Mouse (Mus musculus) embryonic facial prominence, embryonic 14.5 days (tissue): Measurements from ENCODE around the gene Aars2. TPM values are rescaled to one million over a fixed set of nuclear protein-coding genes. Genes with fewer than 3 reads are reported as not detected.
A peak's percentile ranks its signal among the peaks of the same experiment; 100 is the strongest.

Source experiments
- ATAC-seq: fragments of 200-750 bp; cut with Nextera tagmentation; 2 replicates; pipeline ENCODE4 v1.8.0; 2017; ENCODE audit warnings: low read depth, moderate number of reproducible peaks, moderate TSS enrichment
- DNase-seq: peaks from one replicate; pipeline ENCODE4 v3.0.0-alpha.2; 2015; ENCODE audit warnings: low spot score
- H3K27ac ChIP-seq: fragments of 300-500 bp; sonication (generic); replicated peaks from 2 replicates; pipeline ENCODE4 v1.5.1; 2014; ENCODE audit warnings: low read depth, mild to moderate bottlenecking, low read length, moderate library complexity
- H3K27me3 ChIP-seq: fragments of 300-500 bp; sonication (generic); replicated peaks from 2 replicates; pipeline ENCODE4 v1.6.1; 2014; ENCODE audit warnings: low read length; ENCODE audit not compliant: control insufficient read depth, insufficient read depth
- H3K36me3 ChIP-seq: fragments of 300-500 bp; sonication (generic); 2 replicates; pipeline ENCODE4 v1.6.1; 2014; ENCODE audit warnings: low read length, mixed read lengths; ENCODE audit not compliant: control insufficient read depth, insufficient read depth
- H3K4me1 ChIP-seq: fragments of 300-500 bp; sonication (generic); 2 replicates; pipeline ENCODE4 v1.6.1; 2014; ENCODE audit warnings: antibody characterized with exemption, low read length; ENCODE audit not compliant: control insufficient read depth, insufficient read depth
- H3K4me2 ChIP-seq: fragments of 300-500 bp; sonication (generic); 2 replicates; pipeline ENCODE4 v1.6.1; 2014; ENCODE audit warnings: low read depth, mild to moderate bottlenecking, low read length, moderate library complexity, mixed read lengths
- H3K4me3 ChIP-seq: fragments of 300-500 bp; sonication (generic); 2 replicates; pipeline ENCODE4 v1.5.1; 2014; ENCODE audit warnings: low read depth, mild to moderate bottlenecking, low read length
- H3K9ac ChIP-seq: fragments of 300-500 bp; sonication (generic); 2 replicates; pipeline ENCODE4 v1.6.1; 2014; ENCODE audit warnings: low read depth, mild to moderate bottlenecking, low read length, moderate library complexity, mixed read lengths
- H3K9me3 ChIP-seq: fragments of 300-500 bp; sonication (generic); 2 replicates; pipeline ENCODE4 v1.6.1; 2016; ENCODE audit warnings: low read length; ENCODE audit not compliant: control insufficient read depth
- WGBS: fragments of 180-500 bp; shearing (Covaris S2); extraction: QIAGEN DNeasy Blood & Tissue Kit; methylation state at CpG from one replicate; pipeline ENCODE4 v1.1.7; 2014; 5-methylcytosine and 5-hydroxymethylcytosine counted together
- polyA plus RNA-seq: library from polyadenylated mRNA; unstranded; fragments of >200 nt; fragmentation: Nextera tagmentation; extraction: Ambion mirVana; gene quantifications from 2 replicates; pipeline ENCODE4 v1.2.1, GENCODE M21; 2014

Gene Aars2
- polyA plus RNA-seq, 1 experiment from 2014 or later: 12.5 TPM

DNA sequence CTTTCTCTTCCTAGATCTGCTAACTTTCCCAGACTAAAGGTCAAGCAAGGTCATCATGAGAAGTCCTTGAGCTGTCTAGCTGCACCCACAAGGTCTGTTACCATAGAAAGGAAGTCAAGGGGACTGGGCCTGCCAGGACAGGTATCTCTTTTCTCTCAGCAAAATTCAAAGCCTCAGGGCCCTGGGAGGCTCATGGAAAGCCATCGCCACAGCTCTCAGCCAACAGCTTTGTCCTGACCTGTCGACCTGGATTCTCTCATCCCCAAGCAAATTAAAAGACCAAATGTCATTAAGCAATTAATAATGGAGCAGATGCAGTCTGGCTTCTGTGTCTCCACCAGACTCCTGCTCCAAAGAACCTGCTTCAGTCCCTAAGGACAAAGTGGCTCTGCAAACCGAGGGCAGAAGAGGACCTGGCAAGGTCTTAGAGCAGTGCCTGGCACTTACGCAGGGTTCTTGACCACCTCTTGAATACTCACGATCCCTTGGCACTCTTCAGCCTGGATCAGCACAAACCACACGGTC lies 638 bp upstream of the Aars2 start:
- no peaks in the 10 kb centered on the region for H3K9me3 ChIP-seq
- peak overlapping the region; percentile 27 for H3K4me2 ChIP-seq
- 66% methylated on average over 6 of the region's 6 CpGs for WGBS
- ATAC-seq (no peak), DNase-seq (no peak)
- H3K9ac ChIP-seq: 0 out of 2 replicates have a peak overlapping the region, but pooled peaks have one; percentile 79
- peaks cover 5% of the 10 kb centered on the region; the same call in 1 of the 2 replicates for H3K4me1 ChIP-seq
- peaks cover 18% of the 10 kb centered on the region; the same call in 1 of the 2 replicates for H3K36me3 ChIP-seq
- no peak overlapping the region for H3K4me3 ChIP-seq
- H3K27me3 ChIP-seq: no peaks in the 10 kb centered on the region
- no peak overlapping the region for H3K27ac ChIP-seq

GRCm38 (mm10) chr17:45510871-45511270 lies 4.2 kb downstream of the Aars2 start:
- H3K27me3 ChIP-seq: no peaks in the 10 kb centered on the region
- ATAC-seq (no peak), DNase-seq (no peak)
- H3K27ac ChIP-seq: no peak overlapping the region
- no peaks in the 10 kb centered on the region for H3K9me3 ChIP-seq
- 89% methylated on average over 4 of the region's 4 CpGs for WGBS
- H3K4me3 ChIP-seq: no peak overlapping the region
- H3K36me3 ChIP-seq: peaks cover 18% of the 10 kb centered on the region; the same call in 1 of the 2 replicates
- peaks cover 5% of the 10 kb centered on the region; the same call in 1 of the 2 replicates for H3K4me1 ChIP-seq
- no peak overlapping the region for H3K9ac ChIP-seq
- no peak overlapping the region for H3K4me2 ChIP-seq

- WGBS: 90% methylated on average over 4 of the region's 4 CpGs
These were observed 5.1 kb downstream of the Aars2 start for GRCm38 (mm10) chr17:45511757-45512156.

DNA sequence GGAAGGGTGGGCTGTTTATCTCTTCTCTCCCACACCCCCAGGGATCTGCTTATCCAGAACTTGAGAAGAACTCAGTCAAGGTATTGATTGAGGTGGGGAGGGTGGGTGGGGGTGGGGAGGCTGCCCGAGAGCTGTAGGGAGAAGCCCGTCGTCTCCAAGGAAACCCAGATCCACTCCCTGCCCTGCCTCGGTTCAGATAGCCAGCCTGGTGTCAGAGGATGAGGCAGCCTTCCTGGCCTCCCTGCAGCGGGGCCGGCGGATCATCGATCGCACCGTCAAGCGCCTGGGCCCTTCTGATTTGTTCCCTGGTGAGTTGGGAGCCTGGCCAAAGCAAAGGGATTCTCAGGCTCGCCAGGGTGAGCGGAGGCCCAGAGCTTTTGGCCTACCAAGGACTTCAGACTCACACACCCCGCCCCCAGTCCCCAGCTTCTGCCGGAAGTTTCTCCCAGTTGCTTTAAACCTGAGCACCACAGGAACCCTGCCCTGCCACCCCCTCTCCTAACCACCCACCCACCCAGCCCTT lies 8.6 kb downstream of the Aars2 start:
- Histone ChIP-seq H3K27me3 (no peaks in the 10 kb centered on the region), H3K4me2 (no peak overlapping the region), H3K36me3 (peaks cover 21% of the 10 kb centered on the region; the same call in 1 of the 2 replicates), H3K27ac (no peak overlapping the region), H3K9me3 (no peaks in the 10 kb centered on the region), H3K9ac (no peak overlapping the region), H3K4me1 (no peaks in the 10 kb centered on the region), H3K4me3 (no peak overlapping the region)
- WGBS: 62% methylated on average over 15 of the region's 15 CpGs
- no peak for DNase-seq
- no peak for ATAC-seq

More at GRCm38 (mm10) chr17:45511757-45512156, 5.1 kb downstream of the Aars2 start:
- no peaks in the 10 kb centered on the region for H3K27me3 ChIP-seq
- no peak overlapping the region for H3K4me3 ChIP-seq
- H3K9ac ChIP-seq: no peak overlapping the region
- H3K9me3 ChIP-seq: no peaks in the 10 kb centered on the region
- DNase-seq (no peak), ATAC-seq (no peak)
- H3K4me2 ChIP-seq: no peak overlapping the region
- peaks cover 19% of the 10 kb centered on the region; the same call in 1 of the 2 replicates for H3K36me3 ChIP-seq
- no peak overlapping the region for H3K27ac ChIP-seq
- H3K4me1 ChIP-seq: peaks cover 5% of the 10 kb centered on the region; the same call in 1 of the 2 replicates

DNA sequence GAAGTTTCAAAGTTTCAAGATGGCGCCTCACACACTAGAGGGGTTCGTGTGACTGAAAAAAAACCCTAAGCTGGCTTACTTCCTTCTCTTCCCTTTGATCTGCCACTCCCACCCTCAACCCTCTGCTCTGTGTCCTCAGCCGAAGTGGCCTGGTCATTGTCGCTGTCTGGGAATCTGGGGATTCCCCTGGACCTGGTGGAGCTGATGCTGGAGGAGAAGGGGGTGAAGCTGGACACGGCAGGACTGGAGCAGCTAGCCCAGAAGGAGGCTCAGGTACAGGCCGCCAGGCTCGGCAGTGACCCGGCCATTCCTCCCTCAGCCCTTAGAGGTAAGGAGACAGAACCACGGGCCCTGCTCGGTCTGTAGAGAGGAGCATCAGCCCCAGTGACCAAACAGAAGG lies 9.2 kb downstream of the Aars2 start:
- no peak overlapping the region for H3K4me3 ChIP-seq
- no peak for DNase-seq
- H3K4me2 ChIP-seq: no peak overlapping the region
- H3K36me3 ChIP-seq: peaks cover 18% of the 10 kb centered on the region; the same call in 1 of the 2 replicates
- WGBS: 89% methylated on average over 9 of the region's 10 CpGs
- no peaks in the 10 kb centered on the region for H3K27me3 ChIP-seq
- no peaks in the 10 kb centered on the region for H3K4me1 ChIP-seq
- H3K9ac ChIP-seq: no peak overlapping the region
- no peak for ATAC-seq
- H3K9me3 ChIP-seq: no peaks in the 10 kb centered on the region
- no peak overlapping the region for H3K27ac ChIP-seq

DNA sequence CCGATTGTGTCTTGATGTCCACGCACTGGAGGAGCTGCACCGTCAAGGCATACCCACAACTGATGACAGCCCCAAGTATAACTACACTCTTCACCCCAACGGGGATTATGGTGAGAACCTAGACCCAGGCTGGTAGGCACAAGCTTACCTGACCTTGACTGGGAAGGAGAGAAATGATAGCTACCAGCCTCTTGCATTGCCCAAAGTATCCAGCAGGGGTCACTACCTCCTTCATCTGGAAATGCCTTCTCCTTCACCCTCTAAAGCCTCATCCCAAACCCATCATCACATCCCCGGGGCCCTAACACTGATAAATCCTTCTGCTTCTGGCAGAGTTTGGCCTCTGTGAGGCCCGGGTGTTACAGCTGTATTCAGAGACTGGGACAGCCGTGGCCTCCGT lies 9.8 kb downstream of the Aars2 start:
- H3K4me1 ChIP-seq: no peaks in the 10 kb centered on the region
- H3K36me3 ChIP-seq: peaks cover 17% of the 10 kb centered on the region; the same call in 1 of the 2 replicates
- DNase-seq (peak; percentile 60), ATAC-seq (peak; percentile 22; the same call in 1 of the 2 replicates)
- 56% methylated on average over 8 of the region's 8 CpGs for whole genome bisulfite sequencing
- H3K27me3 ChIP-seq: no peaks in the 10 kb centered on the region
- no peak overlapping the region for H3K4me3 ChIP-seq
- no peaks in the 10 kb centered on the region for H3K9me3 ChIP-seq
- no peak overlapping the region for H3K27ac ChIP-seq
- no peak overlapping the region for H3K4me2 ChIP-seq
- no peak overlapping the region for H3K9ac ChIP-seq

DNA sequence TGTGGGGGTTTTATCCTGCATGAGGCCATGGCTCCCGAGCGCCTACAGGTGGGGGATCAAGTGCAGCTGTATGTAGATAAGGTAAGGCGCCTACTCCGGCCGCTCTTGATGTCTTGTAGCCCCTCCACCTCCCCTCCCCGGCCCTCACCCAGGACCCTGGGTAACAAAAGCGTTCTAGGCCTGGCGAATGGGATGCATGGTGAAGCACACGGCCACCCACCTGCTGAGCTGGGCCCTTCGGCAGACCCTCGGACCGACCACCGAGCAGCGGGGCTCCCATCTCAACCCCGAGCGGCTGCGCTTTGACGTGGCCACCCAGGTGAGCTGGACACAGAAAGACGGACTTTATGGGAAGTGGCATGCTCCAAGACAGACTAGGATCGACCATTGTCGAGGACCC lies 10.5 kb downstream of the Aars2 start:
- WGBS: 91% methylated on average over 21 of the region's 21 CpGs
- DNase-seq (no peak), ATAC-seq (no peak)
- Histone ChIP-seq H3K27ac (no peak overlapping the region), H3K9me3 (no peaks in the 10 kb centered on the region), H3K36me3 (peaks cover 17% of the 10 kb centered on the region; the same call in 1 of the 2 replicates), H3K4me1 (no peaks in the 10 kb centered on the region), H3K4me2 (no peak overlapping the region), H3K9ac (no peak overlapping the region), H3K4me3 (no peak overlapping the region), H3K27me3 (no peaks in the 10 kb centered on the region)

- DNase-seq: no peak
- Histone ChIP-seq H3K4me3 (no peak overlapping the region), H3K9me3 (no peaks in the 10 kb centered on the region), H3K27me3 (no peaks in the 10 kb centered on the region), H3K27ac (no peak overlapping the region), H3K4me2 (no peak overlapping the region), H3K9ac (no peak overlapping the region), H3K4me1 (no peaks in the 10 kb centered on the region), H3K36me3 (peaks cover 17% of the 10 kb centered on the region; the same call in 1 of the 2 replicates)
- ATAC-seq: no peak
- 91% methylated on average over 25 of the region's 28 CpGs for WGBS
These were observed 11.0 kb downstream of the Aars2 start for GRCm38 (mm10) chr17:45517549-45518215.
